Mouse (Mus musculus) midbrain, embryonic 10.5 days (tissue): ENCODE measurements around the gene Gm37240. TPM values are rescaled to one million over a fixed set of nuclear protein-coding genes. Genes with fewer than 3 reads are reported as not detected.

ENCODE experiments used
- DNase-seq: peaks from one replicate; pipeline ENCODE4 v3.0.0-alpha.2; 2017; ENCODE audit warnings: low spot score
- H3K27ac ChIP-seq: fragments of 300-500 bp; sonication (generic); replicated peaks from 2 replicates; pipeline ENCODE4 v1.5.1; 2016; ENCODE audit warnings: mild to moderate bottlenecking
- H3K27me3 ChIP-seq: fragments of 300-500 bp; sonication (generic); 2 replicates; pipeline ENCODE4 v1.6.1; 2016; ENCODE audit warnings: low read depth, mild to moderate bottlenecking; ENCODE audit not compliant: poor library complexity, severe bottlenecking
- H3K36me3 ChIP-seq: fragments of 300-500 bp; sonication (generic); 2 replicates; pipeline ENCODE4 v1.6.1; 2016; ENCODE audit warnings: mild to moderate bottlenecking, moderate library complexity
- H3K4me1 ChIP-seq: fragments of 300-500 bp; sonication (generic); 2 replicates; pipeline ENCODE4 v1.6.1; 2016
- H3K4me3 ChIP-seq: fragments of 300-500 bp; sonication (generic); 2 replicates; pipeline ENCODE4 v1.5.1; 2016; ENCODE audit warnings: mild to moderate bottlenecking, moderate library complexity
- H3K9me3 ChIP-seq: fragments of 300-500 bp; sonication (generic); replicated peaks from 2 replicates; pipeline ENCODE4 v1.6.1; 2016; ENCODE audit warnings: mild to moderate bottlenecking
- WGBS: fragments of 180-500 bp; shearing (Covaris S2); methylation state at CpG from one replicate; pipeline ENCODE4 v1.1.7; 2016; 5-methylcytosine and 5-hydroxymethylcytosine counted together
- polyA plus RNA-seq: library from polyadenylated mRNA; unstranded; fragments of >200 nt; fragmentation: Nextera tagmentation; extraction: Ambion mirVana; gene quantifications from 2 replicates; pipeline ENCODE4 v1.2.1, GENCODE M21; 2016

The Gm37240 gene
- polyA plus RNA-seq, 1 experiment from 2014 or later, result 0.44 TPM

DNA sequence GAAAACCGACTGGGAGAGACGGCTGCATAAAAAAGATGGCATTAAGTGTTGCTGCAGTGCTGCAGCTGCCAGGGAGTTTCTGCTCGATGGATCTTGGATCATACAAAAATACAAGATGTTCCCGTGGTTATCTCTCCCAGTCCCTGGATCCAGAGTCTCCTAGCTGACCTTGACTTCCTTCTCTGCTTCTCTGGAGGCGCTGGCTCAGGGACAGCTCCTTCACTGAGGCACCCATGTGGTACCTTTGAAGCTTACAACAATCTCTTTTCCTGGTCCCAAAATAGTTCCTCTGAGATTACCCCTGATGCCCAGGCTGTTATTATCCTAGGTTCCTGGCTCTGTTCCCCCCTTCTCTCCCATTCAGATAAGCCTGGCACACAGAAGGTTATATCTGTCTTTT is 672.4 kb downstream of the Gm37240 start:
- no peak overlapping the region for H3K27ac ChIP-seq
- DNase-seq, result no peak
- H3K36me3 ChIP-seq, result no peaks in the 10 kb centered on the region
- H3K9me3 ChIP-seq, result no peaks in the 10 kb centered on the region
- no peak overlapping the region for H3K4me3 ChIP-seq
- no peaks in the 10 kb centered on the region for H3K4me1 ChIP-seq
- WGBS, result 80% methylated on average over 5 of the region's 5 CpGs
- H3K27me3 ChIP-seq, result no peaks in the 10 kb centered on the region

DNA sequence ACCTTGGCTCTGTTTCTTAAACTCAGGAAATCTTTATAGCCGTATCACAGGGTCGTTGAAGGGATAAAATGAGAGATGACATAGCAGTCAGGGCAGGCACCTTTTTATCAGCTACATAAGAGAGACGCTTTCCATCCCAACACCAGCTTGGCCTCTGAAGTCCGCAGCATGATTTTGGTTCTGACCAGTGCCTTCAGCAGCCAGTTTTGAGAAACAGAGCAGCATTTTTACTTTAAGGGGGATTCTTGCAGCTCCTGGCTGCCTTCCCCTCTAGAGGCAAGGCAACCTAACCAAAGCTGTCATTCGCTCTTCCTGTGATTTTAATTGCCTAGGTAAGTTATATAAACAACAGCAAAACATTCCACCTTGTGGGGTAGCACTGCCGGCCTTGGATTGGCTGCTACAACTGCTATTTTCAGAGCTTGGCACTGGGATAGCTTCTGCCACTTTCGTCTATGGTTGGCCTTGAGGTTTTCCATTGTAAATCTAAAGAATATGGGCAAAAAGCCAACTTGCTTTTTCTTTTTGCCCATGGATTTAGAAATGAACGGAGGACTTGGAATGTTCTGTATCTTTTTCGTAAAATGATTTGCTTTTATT is 674.5 kb downstream of the Gm37240 start:
- H3K27me3 ChIP-seq, result no peaks in the 10 kb centered on the region
- WGBS, result 92% methylated on average over 9 of the region's 9 CpGs

DNA sequence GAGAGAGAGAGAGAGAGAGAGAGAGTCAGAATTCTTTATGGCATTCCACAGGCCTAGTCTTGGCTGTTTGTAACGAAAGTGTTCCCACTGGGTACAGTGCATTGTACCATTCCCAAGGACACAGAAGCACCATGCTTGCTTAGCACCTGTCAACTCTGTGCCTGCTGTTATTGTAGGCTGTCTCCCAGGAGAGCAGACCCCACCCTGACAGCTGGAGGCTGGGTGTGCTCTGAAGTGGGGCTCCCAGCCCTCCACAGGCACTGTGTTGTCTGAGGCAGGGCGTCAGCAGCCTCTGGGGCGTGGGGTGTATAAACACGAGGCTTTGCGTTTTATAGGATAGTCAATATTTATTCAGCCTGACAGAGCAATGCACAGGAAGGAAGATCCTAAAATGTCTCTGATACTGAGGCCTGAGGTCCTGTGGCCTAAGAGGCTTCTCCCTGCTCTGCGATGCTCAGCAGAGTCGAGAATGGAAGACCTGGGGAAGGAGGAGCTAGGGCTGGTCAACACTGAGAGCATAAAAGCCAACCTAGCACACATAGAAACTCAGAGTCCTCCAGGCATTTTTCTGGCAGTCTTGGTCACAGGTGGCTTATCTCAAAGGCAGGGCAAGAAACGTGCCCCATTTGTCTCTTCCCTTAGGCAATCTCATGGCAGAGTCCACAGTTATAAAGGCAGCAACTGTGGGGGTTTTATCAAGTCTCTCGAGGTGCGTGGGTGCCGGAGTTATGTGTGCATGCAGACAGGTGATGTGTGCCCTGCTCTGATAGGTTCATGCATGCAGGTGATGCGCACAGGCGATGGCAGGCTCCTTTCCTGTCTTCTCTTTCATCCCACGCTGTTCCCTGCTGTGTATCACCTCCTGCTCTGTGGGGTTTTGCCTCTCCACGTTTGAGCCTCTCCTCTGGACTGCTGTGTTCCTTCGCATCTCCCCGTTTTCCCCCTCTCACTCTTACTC is 677.2 kb downstream of the Gm37240 start:
- H3K36me3 ChIP-seq, result no peaks in the 10 kb centered on the region
- no peak overlapping the region for H3K27ac ChIP-seq
- WGBS, result 77% methylated on average over 17 of the region's 17 CpGs
- no peak for DNase-seq
- H3K4me3 ChIP-seq, result no peak overlapping the region
- H3K9me3 ChIP-seq, result no peaks in the 10 kb centered on the region
- no peaks in the 10 kb centered on the region for H3K27me3 ChIP-seq
- H3K4me1 ChIP-seq, result no peaks in the 10 kb centered on the region

More for the DNA sequence above, 674.5 kb downstream of the Gm37240 start:
- Histone ChIP-seq H3K27ac (no peak overlapping the region), H3K4me3 (no peak overlapping the region), H3K36me3 (no peaks in the 10 kb centered on the region), H3K4me1 (no peaks in the 10 kb centered on the region), H3K9me3 (no peaks in the 10 kb centered on the region)
- no peak for DNase-seq

DNA sequence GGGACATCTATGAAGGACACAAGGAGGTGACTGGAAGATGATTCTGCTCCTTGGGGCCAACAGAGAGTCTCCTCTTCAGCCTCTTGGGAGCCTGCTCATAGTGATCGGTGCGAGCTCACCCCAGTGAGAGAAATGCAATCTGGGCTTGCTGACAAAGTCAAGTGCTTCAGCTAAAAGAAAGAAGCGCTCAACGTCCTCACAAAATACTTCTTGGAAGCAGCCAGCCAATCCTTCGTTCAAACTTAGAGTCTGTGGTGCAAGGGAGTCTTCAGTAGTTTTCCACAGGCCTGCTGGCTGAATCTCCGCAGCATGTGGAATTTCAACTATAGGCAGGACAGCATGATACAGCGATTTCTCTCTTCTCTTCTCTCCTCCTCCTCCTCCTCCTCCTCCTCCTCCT is 680.8 kb downstream of the Gm37240 start:
- H3K4me1 ChIP-seq, result peaks cover 7% of the 10 kb centered on the region; the same call in 1 of the 2 replicates
- H3K36me3 ChIP-seq, result no peaks in the 10 kb centered on the region
- no peaks in the 10 kb centered on the region for H3K27me3 ChIP-seq
- WGBS, result 90% methylated on average over 7 of the region's 7 CpGs
- H3K9me3 ChIP-seq, result no peaks in the 10 kb centered on the region
- no peak overlapping the region for H3K27ac ChIP-seq
- no peak for DNase-seq
- no peak overlapping the region for H3K4me3 ChIP-seq

DNA sequence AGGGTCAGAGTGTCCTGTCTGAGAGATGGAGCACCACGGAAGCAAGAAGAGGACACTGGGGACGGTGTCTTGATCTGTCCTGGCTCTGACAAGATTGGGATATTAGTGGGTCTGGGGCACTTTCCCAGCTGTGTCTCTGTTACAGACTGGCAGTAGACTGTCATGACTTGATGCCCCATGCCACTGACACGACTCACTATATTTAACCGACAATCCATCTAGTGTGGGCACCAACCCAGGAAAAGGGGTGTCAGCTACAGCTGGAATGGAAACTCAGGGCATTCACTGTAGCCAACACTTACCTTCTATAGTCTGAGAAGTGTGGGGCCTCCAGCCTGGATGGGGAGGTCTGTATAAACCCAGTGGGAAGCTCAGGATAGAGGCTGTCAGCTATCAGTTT is 681.4 kb downstream of the Gm37240 start:
- WGBS, result 94% methylated on average over 4 of the region's 4 CpGs

DNA sequence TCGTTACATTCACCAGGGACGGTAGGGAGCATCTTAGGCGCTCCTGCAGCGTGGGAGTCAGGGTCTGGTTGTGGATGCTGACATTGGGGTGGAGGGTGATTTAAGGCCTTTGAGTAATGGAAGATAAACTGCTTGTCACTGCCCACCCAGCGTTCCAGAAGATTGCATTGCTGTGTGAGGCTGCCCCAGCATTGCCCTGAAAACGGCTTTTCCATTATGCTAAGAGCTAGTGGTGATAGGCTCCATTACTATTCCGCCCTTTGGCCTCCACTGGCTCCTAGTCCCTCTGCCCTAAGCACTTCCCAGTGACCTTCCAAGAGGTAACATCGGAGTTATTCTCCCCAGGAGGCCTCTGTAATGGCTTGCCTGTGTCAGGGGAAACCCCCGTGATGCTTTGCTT is 683.7 kb downstream of the Gm37240 start:
- H3K27me3 ChIP-seq, result no peaks in the 10 kb centered on the region
- peaks cover 7% of the 10 kb centered on the region; the same call in 1 of the 2 replicates for H3K4me1 ChIP-seq
- no peak for DNase-seq
- H3K4me3 ChIP-seq, result no peak overlapping the region
- H3K36me3 ChIP-seq, result no peaks in the 10 kb centered on the region
- H3K9me3 ChIP-seq, result no peaks in the 10 kb centered on the region
- no peak overlapping the region for H3K27ac ChIP-seq
- WGBS, result 71% methylated on average over 9 of the region's 9 CpGs

More for the DNA sequence above, 681.4 kb downstream of the Gm37240 start:
- H3K36me3 ChIP-seq, result no peaks in the 10 kb centered on the region
- H3K9me3 ChIP-seq, result no peaks in the 10 kb centered on the region
- no peak for DNase-seq
- no peaks in the 10 kb centered on the region for H3K27me3 ChIP-seq
- no peak overlapping the region for H3K27ac ChIP-seq
- H3K4me1 ChIP-seq, result peaks cover 7% of the 10 kb centered on the region; the same call in 1 of the 2 replicates
- H3K4me3 ChIP-seq, result no peak overlapping the region

DNA sequence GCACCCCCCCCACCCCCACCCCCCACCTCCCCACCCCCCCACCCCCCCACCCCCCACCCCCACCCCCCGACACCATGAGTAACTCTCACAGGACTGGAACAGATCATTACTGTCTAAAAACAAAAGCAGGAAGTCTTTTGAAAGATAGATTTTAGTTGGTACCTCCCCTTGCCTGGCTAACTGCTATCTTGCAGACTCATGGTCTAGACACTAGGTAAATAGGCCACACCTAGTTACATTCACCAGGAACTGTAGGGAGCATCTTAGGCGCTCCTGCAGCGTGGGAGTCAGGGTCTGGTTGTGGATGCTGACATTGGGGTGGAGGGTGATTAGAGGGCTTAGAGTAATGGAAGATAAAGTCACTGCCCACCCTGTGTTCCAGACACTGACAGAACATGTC is 684.6 kb downstream of the Gm37240 start:
- Histone ChIP-seq H3K4me3 (no peak overlapping the region), H3K27me3 (no peaks in the 10 kb centered on the region), H3K27ac (no peak overlapping the region), H3K9me3 (no peaks in the 10 kb centered on the region), H3K36me3 (no peaks in the 10 kb centered on the region), H3K4me1 (peaks cover 7% of the 10 kb centered on the region; the same call in 1 of the 2 replicates)
- 78% methylated on average over 3 of the region's 3 CpGs for WGBS
- no peak for DNase-seq

DNA sequence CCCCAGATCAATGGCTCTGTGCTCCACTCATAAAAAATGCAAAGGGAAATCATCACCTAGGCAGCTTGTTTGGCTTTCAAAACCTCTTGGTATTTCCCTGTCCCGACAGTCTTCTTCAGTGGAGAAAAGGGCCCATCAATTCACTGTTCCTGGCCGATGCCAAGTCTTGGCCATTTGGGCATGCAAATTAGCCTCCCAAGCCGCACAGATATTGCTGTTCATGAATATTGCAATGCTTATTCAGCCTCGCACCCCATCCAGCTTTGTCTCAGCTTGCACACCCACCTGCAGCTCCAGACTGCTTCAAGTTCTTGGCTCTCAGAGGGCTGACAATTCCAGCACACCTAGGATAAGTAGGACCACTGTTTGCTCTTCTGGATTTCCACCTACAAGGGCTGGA is 685.5 kb downstream of the Gm37240 start:
- no peak overlapping the region for H3K4me3 ChIP-seq
- no peak overlapping the region for H3K27ac ChIP-seq
- no peak for DNase-seq
- 89% methylated on average over 4 of the region's 4 CpGs for WGBS
- H3K36me3 ChIP-seq, result no peaks in the 10 kb centered on the region
- H3K27me3 ChIP-seq, result no peaks in the 10 kb centered on the region
- peaks cover 7% of the 10 kb centered on the region; the same call in 1 of the 2 replicates for H3K4me1 ChIP-seq
- H3K9me3 ChIP-seq, result no peaks in the 10 kb centered on the region

DNA sequence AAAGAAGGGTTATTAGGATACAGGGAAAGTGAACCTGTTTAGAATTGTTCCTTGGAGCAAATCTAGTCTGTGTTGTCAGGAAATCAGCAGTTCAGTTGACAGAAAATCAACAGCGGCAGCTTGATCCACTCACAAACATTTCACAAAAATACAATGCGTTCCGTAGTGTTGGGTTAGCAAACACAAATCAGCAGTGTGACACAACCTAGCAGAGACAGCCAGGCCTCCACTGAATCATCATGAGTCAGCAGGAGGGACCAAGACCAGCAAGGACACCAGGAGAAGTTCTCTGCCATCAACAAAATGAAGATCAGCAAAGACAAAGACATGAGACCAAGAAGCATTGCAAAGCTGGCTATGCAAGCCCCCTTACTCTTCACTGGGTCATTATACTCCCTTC is 688.8 kb downstream of the Gm37240 start:
- Histone ChIP-seq H3K27ac (no peak overlapping the region), H3K36me3 (no peaks in the 10 kb centered on the region)
- WGBS, result 93% methylated on average over 3 of the region's 3 CpGs

DNA sequence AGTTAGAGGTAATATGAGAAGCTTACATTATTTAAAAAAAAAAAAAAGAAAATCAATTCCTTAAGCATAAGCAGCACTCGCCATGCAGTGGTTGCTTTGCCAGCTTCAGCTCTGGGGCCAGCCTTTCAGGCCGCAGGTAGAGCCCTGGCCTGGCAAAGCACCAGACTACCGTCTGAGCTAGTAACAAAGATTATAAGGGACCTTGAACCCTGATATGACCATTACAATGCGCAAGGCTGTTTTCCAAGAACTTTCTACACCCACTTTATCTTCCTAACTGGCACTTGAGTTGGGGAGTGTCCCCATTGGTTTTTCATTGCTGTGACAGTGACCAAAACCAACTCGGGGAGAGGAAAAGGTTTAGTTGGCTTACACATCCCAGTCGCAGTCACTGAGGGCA is 690.2 kb downstream of the Gm37240 start:
- Histone ChIP-seq H3K4me3 (no peak overlapping the region), H3K9me3 (no peaks in the 10 kb centered on the region), H3K27me3 (no peaks in the 10 kb centered on the region), H3K4me1 (0 out of 2 replicates have a peak, but pooled peaks cover 3% of the 10 kb centered on the region), H3K27ac (no peak overlapping the region), H3K36me3 (no peaks in the 10 kb centered on the region)
- no peak for DNase-seq
- WGBS, result 87% methylated on average over 6 of the region's 6 CpGs

More for the DNA sequence above, 688.8 kb downstream of the Gm37240 start:
- Histone ChIP-seq H3K4me3 (no peak overlapping the region), H3K27me3 (no peaks in the 10 kb centered on the region), H3K4me1 (peaks cover 3% of the 10 kb centered on the region; the same call in 1 of the 2 replicates), H3K9me3 (no peaks in the 10 kb centered on the region)
- no peak for DNase-seq

DNA sequence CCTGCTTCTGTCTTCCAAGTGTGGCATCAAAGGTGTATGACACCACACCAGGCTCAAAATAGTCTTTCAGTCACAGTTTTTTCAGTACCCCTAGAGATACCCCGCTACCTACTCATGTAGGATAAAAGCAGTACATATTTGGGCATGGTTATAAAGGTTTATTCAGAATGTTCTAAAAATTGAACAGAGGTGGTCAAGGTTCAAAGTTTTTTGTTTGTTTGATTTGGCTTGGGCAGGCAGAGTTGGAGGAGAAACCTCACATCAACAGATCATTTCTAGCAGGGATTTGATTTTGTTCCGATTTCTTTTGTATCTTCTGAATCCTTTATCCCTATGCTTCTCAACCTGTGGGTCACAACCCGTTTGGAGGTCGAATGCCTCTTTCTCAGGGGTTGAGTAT is 690.7 kb downstream of the Gm37240 start:
- 88% methylated on average over 4 of the region's 4 CpGs for WGBS
- Histone ChIP-seq H3K9me3 (no peaks in the 10 kb centered on the region), H3K36me3 (no peaks in the 10 kb centered on the region), H3K27ac (no peak overlapping the region), H3K4me1 (no peaks in the 10 kb centered on the region), H3K27me3 (no peaks in the 10 kb centered on the region), H3K4me3 (no peak overlapping the region)
- no peak for DNase-seq

DNA sequence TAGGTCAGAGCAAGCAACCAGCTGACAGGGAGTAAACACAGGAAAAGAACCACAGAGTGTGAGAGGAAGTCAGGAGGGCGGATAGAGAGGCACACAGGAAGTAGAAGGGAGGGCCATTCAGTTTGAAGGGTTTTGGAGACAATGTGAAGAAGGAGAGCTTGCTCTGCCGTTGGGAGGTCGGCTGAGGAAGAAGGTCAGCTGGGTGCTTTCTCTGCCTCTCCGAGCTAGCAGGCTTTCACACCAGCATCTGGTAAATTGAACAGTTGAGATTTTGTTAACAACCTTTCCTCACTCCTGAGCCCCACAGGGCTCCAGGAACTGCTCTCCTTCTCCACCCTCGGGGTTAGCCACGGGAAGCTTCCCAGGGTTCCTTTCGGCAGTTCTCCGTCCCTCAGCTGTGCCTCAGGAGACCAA is 692.2 kb downstream of the Gm37240 start:
- Histone ChIP-seq H3K36me3 (no peaks in the 10 kb centered on the region), H3K4me3 (no peak overlapping the region), H3K4me1 (no peaks in the 10 kb centered on the region), H3K9me3 (no peaks in the 10 kb centered on the region), H3K27ac (no peak overlapping the region), H3K27me3 (no peaks in the 10 kb centered on the region)
- no peak for DNase-seq
- 75% methylated on average over 8 of the region's 8 CpGs for WGBS

DNA sequence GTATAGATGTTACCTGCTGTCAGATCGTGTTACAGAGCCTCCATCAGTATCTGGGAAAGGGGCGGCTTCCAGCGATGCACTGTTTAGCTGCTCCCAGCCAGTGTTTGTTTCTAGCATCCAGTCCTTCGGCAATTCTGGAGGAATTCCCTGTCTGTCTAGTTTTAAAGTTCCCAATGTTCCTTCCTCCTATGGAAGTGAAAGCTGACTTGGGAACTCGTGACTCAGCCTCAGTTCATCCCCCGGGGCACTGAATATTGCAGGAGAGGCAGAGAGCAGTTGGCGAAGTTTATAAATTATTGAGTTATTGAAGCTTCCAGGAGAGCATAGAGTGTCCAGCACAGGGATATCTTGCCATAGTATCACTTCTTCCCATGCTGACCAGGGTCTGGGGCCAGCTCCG is 697.5 kb downstream of the Gm37240 start:
- Histone ChIP-seq H3K36me3 (no peaks in the 10 kb centered on the region), H3K9me3 (no peaks in the 10 kb centered on the region), H3K4me1 (peaks cover 35% of the 10 kb centered on the region), H3K27me3 (peaks cover 17% of the 10 kb centered on the region), H3K27ac (no peak overlapping the region), H3K4me3 (no peak overlapping the region)
- no peak for DNase-seq
- WGBS, result 75% methylated on average over 8 of the region's 8 CpGs
